Mouse (Mus musculus): Measurements from ENCODE around the gene Fbxo42. TPM values are rescaled to one million over a fixed set of nuclear protein-coding genes. Genes with fewer than 3 reads are reported as not detected.

The Fbxo42 gene
- total and polyA plus RNA-seq, 3 experiments: 11.2 to 260 (median 23.1) TPM

DNA sequence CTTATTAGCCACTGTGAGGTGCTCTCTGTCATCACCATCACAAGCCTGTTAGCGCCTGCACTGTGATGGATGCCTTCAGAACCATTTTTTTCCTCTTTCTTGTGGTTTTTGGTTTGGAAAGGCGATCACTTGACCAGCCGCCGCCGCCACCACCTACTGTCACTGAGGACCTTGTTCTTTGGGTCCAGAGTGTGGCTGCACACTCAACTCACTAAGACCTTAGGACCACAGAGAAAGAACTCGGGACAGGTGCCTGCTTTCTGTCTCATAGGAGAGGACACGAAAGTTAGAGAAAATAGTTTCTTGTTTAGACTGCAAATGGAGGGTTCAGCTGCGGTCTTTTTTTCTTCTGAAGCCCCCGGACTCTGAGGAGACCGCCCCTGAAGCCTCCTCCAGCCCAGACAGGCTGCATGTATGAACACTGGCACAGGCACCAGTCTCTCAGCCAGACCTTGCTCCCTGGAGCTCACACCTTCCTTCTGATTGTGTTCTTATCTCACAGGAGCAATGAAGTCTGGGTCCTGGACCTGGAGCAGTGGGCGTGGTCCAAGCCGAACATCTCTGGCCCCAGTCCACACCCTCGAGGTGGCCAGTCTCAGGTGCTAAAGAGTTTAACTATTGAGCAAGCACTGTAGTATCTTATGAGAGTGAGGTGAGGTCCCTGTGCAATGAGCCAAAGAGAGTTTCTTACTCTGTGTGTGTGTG lies 49.4 kb downstream of the Fbxo42 start:
- DNase-seq (ENCODE audit: low read depth, low spot score): no peak
- Histone ChIP-seq H3K4me1 (ENCODE audit: control insufficient read depth in 1 of 2, insufficient read depth in 2 of 2, low read length in 2 of 2) (no peaks in the 10 kb centered on the region), H3K9ac (ENCODE audit: control insufficient read depth, low read depth, low read length, poor library complexity, severe bottlenecking) (no peak overlapping the region), H3K36me3 (ENCODE audit: control insufficient read depth in 1 of 2, insufficient read depth in 2 of 2, low read length in 2 of 2) (peaks cover 0 to 11% of the 10 kb centered on the region in 2 experiments; a peak in 2 of 4 replicates), H3K27me3 (ENCODE audit: control insufficient read depth in 1 of 2, insufficient read depth in 2 of 2, low read length in 2 of 2) (no peaks in the 10 kb centered on the region), H3K4me3 (ENCODE audit: control insufficient read depth in 1 of 2, insufficient read depth in 1 of 2, low read depth in 2 of 2, low read length in 2 of 2) (no peak overlapping the region), H3K79me2 (ENCODE audit: control insufficient read depth, insufficient read depth, low read length, poor library complexity) (no peaks in the 10 kb centered on the region), H3K27ac (ENCODE audit: control insufficient read depth, low read depth, low read length) (no peak overlapping the region), H3K9me3 (replicated peaks; ENCODE audit: insufficient read depth, low read length) (no peaks in the 10 kb centered on the region)
- TF ChIP-seq NRF1 (IDR thresholded peaks at IDR 0.05; ENCODE audit: insufficient read depth, low read depth, low read length, poor library complexity, severe bottlenecking): no peak
- TF ChIP-seq ZC3H11A (IDR thresholded peaks at IDR 0.05; ENCODE audit: low read depth, low read length): no peak
- TF ChIP-seq MXI1 (IDR thresholded peaks at IDR 0.05; ENCODE audit: low read depth, low read length): no peak
- no peak for TF ChIP-seq MYC (IDR thresholded peaks at IDR 0.05; ENCODE audit: low read depth, low read length)
- no peak for TF ChIP-seq MEF2A (IDR thresholded peaks at IDR 0.05; ENCODE audit: extremely low read depth, insufficient replicate concordance, low read depth, low read length, poor library complexity, severe bottlenecking)
- TF ChIP-seq GATA1 (IDR thresholded peaks at IDR 0.05; ENCODE audit: low read depth, low read length): no peak
- no peak for TF ChIP-seq USF1 (IDR thresholded peaks at IDR 0.05; ENCODE audit: low read depth, low read length)
- TF ChIP-seq ZNF384 (IDR thresholded peaks at IDR 0.05; ENCODE audit: low read depth, low read length): no peak
- no peak for TF ChIP-seq KAT2A (conservative IDR thresholded peaks at IDR 0.05; ENCODE audit: low read depth, low read length)
- TF ChIP-seq TCF12 (IDR thresholded peaks at IDR 0.05; ENCODE audit: low read depth, low read length): no peak
- no peak for TF ChIP-seq BHLHE40 (IDR thresholded peaks at IDR 0.05; ENCODE audit: borderline replicate concordance, low read depth, low read length)
- no peak for TF ChIP-seq TBP (IDR thresholded peaks at IDR 0.05; ENCODE audit: low read depth, low read length)
- no peak for TF ChIP-seq ETS1 (IDR thresholded peaks at IDR 0.05; ENCODE audit: low read depth, low read length)
- no peak for TF ChIP-seq POLR2A (IDR thresholded peaks at IDR 0.05; ENCODE audit: control insufficient read depth in 1 of 2, insufficient read depth in 1 of 2, low read depth in 1 of 2, low read length in 2 of 2, poor library complexity in 1 of 2)
- no peak for TF ChIP-seq E2F4 (IDR thresholded peaks at IDR 0.05; ENCODE audit: borderline replicate concordance, low read depth, low read length)
- TF ChIP-seq MAFK (IDR thresholded peaks at IDR 0.05; ENCODE audit: borderline replicate concordance, low read depth, low read length): no peak
- no peak for TF ChIP-seq RCOR1 (IDR thresholded peaks at IDR 0.05; ENCODE audit: low read depth, low read length)
- no peak for TF ChIP-seq SIN3A (IDR thresholded peaks at IDR 0.05; ENCODE audit: low read length)
- no peak for TF ChIP-seq TAL1 (IDR thresholded peaks at IDR 0.05; ENCODE audit: low read length)
- TF ChIP-seq HCFC1 (IDR thresholded peaks at IDR 0.05; ENCODE audit: low read depth, low read length): no peak

DNA sequence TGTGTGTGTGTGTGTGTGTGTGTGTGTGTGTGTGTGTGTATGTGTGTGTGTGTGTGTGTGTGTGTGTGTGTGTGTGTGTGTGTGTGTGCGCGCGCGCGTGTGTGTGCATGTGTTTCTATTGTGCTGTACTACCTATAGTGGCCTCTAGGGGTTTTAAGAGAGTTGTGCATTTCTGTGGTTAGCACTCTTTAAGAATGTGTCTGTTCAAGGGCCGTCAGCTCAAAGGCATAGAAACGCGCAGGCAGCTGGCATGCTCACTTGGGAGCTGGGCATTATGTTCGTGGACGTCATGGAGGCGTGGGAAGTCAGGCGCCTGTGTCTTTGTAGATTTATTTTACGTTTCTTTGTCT lies 49.9 kb downstream of the Fbxo42 start:
- Histone ChIP-seq H3K4me1 (ENCODE audit: control insufficient read depth in 1 of 2, insufficient read depth in 2 of 2, low read length in 2 of 2) (no peaks in the 10 kb centered on the region), H3K27ac (ENCODE audit: control insufficient read depth, low read depth, low read length) (no peak overlapping the region), H3K4me3 (ENCODE audit: control insufficient read depth in 1 of 2, insufficient read depth in 1 of 2, low read depth in 2 of 2, low read length in 2 of 2) (no peak overlapping the region), H3K27me3 (ENCODE audit: control insufficient read depth in 1 of 2, insufficient read depth in 2 of 2, low read length in 2 of 2) (no peaks in the 10 kb centered on the region), H3K9ac (ENCODE audit: control insufficient read depth, low read depth, low read length, poor library complexity, severe bottlenecking) (no peak overlapping the region), H3K79me2 (ENCODE audit: control insufficient read depth, insufficient read depth, low read length, poor library complexity) (no peaks in the 10 kb centered on the region), H3K36me3 (ENCODE audit: control insufficient read depth in 1 of 2, insufficient read depth in 2 of 2, low read length in 2 of 2) (peaks cover 0 to 11% of the 10 kb centered on the region in 2 experiments; a peak in 2 of 4 replicates), H3K9me3 (replicated peaks; ENCODE audit: insufficient read depth, low read length) (no peaks in the 10 kb centered on the region)
- DNase-seq (ENCODE audit: low read depth, low spot score): peak; percentile 16
- TF ChIP-seq SMC3 (IDR thresholded peaks at IDR 0.05; ENCODE audit: low read depth, low read length): no peak
- peak in 1 of 3 experiments; percentile 16; a peak in 1 of 6 replicates for TF ChIP-seq CTCF (IDR thresholded peaks at IDR 0.05 in 2 of 3, conservative IDR thresholded peaks at IDR 0.05 in 1 of 3; ENCODE audit: control insufficient read depth in 1 of 3, insufficient read depth in 1 of 3, low read depth in 2 of 3, low read length in 3 of 3, poor library complexity in 1 of 3, severe bottlenecking in 1 of 3)
